Mouse (Mus musculus): Measurements from ENCODE around the gene Zfp808.
A peak's percentile ranks its signal among the peaks of the same experiment; 100 is the strongest.
"Not testable (repeated sequence)": the region's sequence is repeated elsewhere in the genome, so short reads cannot be mapped to it uniquely, and the experiment has no call there.

Gene Zfp808

GRCm38 (mm10) chr13:62129432-62130171 lies at the start of gene Zfp808:
Zfp808 (plus strand) TSS chr13:62129886.
- DNase-seq (ENCODE audit: low read depth, low spot score): peak; percentile 13

GRCm38 (mm10) chr13:62098786-62099185 lies 30.9 kb upstream of the Zfp808 start:
- DNase-seq (ENCODE audit: low read depth, low spot score): not testable (repeated sequence)

- DNase-seq (ENCODE audit: low read depth, low spot score): not testable (repeated sequence)
Observed at GRCm38 (mm10) chr13:62099454-62099853, 30.2 kb upstream of the Zfp808 start.

DNA sequence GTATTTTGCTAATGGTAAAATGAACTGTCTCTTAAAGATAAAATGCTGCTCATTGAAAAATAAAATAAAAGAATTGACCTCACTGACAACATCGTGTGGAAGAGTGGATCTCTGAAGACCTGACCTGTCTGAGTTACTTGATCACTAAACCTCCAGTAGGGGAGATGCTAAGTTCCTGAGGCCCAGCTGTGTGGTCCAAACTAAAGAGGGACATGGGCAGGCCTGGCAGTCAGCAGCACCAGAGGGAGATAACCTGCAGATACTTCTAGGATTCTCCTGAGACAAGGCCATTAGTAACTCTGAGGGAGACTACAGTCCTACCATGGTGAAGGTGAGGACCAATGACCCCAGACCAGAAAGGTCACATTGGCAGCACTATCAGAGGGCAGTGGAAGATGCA lies 27.3 kb upstream of the Zfp808 start:
- DNase-seq (ENCODE audit: low read depth, low spot score): not testable (repeated sequence)

DNA sequence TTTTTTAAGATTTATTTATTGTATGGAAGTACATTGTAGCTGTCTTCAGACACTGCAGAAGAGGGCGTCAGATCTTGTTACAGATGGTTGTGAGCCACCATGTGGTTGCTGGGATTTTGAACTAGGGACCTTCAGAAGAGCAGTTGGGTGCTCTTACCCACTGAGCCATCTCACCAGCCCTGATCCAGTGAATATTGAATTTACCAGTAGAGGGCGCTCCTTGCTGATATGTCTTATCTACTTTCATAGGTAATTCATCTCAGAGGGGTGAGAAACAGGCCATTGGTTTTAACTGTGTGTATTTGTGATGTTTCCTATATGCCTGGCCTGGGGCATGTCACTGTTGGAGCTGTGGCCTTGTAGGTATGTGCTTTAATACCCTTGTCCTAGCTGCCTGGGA lies 13.8 kb upstream of the Zfp808 start:
- not testable (repeated sequence) for DNase-seq (ENCODE audit: low read depth, low spot score)

GRCm38 (mm10) chr13:62121578-62121977 lies 8.1 kb upstream of the Zfp808 start:
- DNase-seq (ENCODE audit: low read depth, low spot score): not testable (repeated sequence)

- DNase-seq (ENCODE audit: low read depth, low spot score): not testable (repeated sequence)
Observed at GRCm38 (mm10) chr13:62181835-62182755, 52.4 kb downstream of the Zfp808 start.

GRCm38 (mm10) chr13:62245264-62245663 lies 115.6 kb downstream of the Zfp808 start:
- DNase-seq (ENCODE audit: low read depth, low spot score): no peak

DNA sequence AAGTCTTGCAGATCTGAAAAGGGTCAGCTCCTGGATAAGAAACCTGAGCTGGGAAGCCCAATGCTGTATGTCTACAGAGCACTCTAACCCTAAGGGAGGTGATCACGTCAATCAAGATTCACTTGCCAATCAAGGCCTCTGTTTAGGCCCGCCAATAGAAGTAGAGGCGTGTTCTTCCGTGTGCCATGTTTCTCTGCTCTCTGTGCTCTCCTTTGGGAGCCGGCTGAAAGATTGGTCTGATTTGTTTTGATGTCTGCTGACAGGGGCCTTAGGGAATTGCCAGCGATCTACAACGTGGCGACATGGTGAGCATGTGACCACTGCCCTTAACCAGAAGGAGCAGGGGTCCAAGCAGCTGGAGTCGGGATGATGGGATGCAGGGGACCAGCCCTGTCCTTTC lies 125.5 kb downstream of the Zfp808 start:
- not testable (repeated sequence) for DNase-seq (ENCODE audit: low read depth, low spot score)

DNA sequence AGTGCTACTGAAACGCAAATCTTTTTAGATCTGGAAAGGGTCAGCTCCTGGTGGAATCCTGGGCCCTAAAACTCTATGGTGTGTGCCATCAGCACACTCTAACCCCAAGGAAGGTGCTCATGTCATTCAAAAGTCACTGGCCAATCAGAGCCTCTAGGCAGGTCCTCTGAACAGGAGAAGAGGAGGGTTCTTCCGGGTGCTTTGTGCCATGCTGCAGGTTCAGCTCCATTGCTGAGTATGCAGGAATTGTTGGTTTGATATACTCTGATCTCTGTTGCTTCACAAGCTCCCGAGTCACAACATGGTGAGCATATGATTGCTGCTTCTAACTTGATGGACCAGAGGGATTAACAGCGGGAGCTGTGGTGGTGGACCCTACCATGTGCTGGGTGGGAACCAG lies 133.7 kb downstream of the Zfp808 start:
- DNase-seq (ENCODE audit: low read depth, low spot score): no peak

Measured in embryo, embryonic 11.5 days (tissue).